Mouse (Mus musculus): ENCODE data around the gene Socs2.

Socs2 gene

DNA sequence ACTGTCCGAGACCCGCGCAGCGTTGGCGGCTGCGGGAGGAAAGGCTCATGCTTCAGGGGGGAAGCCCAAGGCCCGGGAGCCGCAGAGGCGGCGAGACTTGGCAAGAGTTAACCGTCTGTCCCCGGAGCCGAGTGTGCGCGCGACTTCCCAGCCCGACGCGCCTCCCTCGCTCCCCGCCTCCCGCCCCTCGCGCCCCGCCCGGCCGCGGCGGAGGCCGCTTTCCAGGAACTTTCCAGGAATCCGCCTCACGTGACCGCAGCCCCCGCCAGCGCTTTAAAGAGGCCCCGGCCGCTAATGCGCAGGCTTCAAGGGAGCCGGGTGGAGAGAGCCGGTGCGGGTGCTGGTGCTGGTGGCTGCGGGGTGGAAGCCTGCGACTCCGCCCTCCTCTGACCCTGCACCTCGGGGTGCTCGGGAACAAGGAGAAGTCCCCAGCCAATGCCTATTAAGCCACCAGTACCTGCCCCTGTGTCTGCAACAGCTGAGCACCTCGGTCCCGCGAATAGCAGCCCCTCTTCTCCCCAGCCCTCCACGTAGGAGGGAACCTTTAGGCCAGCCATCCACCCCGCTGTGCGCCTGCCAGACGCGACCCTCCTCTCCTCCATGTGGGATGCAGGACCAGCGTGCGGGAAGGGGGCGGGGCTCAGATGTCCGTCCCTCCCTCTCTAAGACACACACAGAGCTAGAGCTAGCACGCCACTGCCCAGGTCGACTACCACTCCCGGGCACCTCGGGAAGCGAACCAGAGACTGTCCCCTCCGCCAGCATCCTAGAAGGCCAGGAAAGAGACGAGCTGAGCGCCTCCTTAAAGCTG, at the start of gene Socs2:
TSS of gene Socs2 (minus strand) at position 496 of the 811 bp plus-strand sequence.
- DNase-seq: peak; percentile 70

DNA sequence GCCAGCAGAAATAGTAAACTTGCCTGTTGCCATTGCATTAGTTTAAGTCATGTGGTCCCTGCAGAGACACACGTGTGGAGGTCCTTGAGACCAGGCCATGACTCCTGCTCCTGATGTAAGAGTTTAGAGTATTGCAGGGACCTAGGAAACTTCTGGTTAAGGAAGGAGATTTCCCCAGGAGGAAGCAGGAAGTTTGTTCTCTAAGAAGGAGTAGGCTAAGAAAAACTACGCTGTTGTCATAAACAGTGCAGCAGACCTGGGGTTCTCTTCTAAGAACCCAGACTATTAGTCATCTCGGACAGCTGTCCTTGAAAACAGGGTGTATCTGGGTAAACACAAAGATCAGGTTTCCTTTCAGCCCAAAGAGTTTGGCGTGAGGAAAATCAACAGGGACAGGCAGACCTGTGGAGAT, 48.5 kb upstream of the Socs2 start:
- no peak for DNase-seq

DNA sequence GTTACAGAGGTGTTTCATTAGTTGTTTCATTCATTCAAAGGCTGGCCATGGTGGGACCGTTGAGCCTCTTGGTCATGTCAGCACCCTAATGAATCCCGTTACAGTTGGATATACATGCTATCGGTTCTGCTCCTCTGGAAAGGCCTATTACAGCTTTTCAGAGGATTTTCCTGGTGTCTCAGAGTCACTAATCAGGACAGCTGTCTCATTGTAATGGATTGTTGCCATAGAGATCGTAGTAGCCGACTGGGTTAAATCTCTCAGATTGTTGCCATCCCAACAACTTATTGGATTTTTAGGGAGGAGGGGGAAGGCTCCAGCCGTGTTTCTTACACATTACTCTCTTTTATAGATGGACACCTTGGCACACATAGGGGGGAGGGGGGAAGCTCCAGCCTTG, 47.5 kb upstream of the Socs2 start:
- DNase-seq: no peak

DNA sequence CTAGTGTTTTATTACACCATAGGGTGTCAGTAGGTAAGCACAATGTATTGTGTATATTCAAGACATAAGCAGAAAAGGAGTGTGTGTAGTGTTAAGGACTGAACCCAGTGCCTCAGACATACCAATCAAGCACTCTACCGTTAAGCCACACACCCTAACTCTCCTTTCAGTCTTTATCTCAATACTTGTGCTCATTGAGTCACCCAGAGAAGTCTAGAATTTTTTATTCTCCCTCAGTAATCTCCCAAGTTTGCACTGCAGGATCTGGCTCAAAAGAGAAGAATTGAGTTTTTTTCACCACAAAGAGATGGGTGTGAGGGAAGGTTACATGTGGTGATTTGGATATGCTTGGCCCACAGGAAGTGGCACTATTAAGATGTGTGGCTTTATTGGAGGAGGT, 45.3 kb upstream of the Socs2 start:
- no peak for DNase-seq

DNA sequence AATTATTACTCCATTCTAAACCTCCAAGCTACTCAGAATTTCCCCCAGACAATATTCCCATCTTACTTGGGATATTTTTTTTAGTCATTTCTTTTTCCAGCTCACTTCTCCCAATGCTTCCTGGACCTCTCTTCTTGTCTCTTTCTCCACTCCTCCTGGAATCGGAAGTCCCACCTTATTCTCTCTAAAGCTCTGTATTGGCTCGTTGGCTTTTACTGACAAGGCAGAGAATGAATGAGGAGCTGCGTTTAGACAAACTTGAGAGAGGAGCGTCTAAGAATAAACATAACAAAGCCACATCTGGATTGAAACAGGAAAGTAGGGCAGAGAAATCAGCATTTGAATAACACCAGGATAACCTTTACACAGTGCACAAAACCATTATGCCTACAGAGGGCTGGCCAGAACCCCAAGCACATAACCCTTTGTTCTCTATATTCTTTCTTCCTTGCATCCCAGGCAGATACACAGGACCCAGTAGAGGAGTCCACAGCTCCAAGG, 44.1 kb upstream of the Socs2 start:
- no peak for DNase-seq

DNA sequence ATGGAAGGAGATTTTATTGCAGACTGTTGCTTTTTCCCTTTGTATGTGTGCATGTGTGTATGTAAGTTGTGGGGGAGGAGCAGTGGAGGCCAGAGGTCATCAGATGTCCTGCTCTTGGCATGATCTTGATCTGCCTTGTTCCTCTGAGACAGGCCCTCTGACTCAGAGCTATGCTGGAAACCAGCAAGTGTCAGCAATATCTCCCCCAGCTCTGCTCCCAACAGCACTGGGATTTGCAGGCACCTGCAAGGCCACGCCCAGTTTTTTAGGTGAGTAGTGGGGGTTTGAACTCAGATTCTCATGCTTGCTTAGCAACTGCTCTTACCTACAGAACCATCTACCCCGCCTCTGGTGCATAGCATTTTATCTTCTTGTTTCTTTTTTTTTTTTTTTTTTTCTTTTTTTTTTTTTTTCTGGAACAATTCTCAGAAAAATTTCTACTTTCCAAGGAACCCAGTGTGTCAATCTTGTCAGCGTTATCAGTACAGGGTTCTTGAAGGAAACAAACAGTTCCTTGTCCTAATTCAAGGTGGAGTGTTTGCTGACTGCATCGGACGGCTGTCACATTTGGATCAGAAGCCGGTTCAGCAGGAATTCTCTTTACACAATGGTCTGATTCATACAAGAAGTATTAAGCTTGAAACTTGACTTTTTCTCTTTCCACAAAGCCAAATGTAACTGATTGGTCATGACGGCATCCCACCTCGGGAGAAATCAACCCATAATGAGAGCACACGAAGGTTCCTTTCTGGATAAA, 41.2 kb upstream of the Socs2 start:
- DNase-seq: no peak

DNA sequence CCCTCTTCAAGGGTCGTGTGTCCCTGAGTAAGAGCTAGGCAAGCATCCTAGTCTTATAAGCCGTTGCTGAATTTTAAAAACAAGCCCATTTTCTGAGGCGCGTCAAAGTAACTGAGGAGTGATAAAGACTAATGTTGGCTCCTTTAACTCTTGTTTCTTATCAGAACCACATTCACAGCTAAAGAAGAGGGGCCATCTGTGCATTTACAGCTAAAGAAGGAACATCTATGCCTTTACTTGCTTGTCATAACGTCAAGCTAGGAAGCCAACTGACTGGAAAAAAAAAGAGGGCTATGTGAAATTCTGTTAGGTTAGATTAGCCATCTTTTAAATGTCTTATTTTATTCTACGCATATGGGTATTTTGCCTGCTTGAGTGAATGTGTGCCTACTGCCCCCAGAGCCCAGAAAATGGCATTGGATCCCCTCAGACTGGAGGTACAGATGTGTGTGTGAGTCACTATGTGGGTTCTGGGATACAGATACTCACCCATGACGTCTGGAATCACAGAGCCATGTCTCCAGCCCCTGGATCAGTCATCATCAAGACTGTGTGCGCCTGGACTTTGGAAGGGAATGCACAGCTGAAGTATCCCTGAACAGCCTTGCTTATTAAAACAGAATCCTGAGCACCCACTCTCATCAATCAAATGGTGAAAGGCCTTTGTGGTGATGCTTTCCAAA, 40.5 kb upstream of the Socs2 start:
- no peak for DNase-seq

DNA sequence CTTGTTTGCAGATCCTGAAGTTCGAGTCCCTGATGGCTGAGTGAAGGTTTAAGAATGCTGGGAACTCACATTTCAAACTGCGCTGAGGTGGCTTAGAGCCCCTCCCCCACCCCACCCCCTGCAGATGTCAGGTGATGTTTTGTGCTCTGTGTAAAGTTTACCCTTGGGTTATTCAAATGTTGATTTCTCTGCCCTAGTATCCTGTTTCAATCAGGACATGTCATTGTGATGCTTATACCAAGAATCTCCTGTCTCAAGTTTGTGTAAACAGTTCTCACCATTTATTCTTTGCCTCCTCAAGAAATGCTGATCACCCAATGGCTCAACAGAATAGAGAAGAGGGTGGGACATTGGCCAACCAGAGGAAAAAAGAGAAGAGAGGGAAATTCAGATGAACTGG, 39.1 kb upstream of the Socs2 start:
- DNase-seq: no peak

DNA sequence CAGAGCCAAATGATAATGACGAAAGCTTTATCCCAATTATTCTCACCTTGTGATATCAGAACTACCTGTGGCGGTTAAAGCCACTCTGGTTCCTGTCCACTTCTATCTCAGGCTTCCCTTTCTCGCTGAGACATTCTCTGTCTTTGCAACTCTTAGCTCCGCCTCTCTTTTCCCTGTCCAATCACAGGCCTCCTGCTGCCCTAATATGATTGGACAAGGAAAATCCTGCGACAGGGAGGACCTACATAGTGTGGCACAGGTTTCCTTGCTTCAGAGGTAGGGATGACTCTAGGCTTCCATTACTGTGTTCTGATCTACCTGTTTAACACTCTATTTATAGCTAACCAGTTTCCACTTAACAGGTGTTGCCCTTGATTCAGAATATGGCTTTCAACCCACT, 36.3 kb upstream of the Socs2 start:
- no peak for DNase-seq

DNA sequence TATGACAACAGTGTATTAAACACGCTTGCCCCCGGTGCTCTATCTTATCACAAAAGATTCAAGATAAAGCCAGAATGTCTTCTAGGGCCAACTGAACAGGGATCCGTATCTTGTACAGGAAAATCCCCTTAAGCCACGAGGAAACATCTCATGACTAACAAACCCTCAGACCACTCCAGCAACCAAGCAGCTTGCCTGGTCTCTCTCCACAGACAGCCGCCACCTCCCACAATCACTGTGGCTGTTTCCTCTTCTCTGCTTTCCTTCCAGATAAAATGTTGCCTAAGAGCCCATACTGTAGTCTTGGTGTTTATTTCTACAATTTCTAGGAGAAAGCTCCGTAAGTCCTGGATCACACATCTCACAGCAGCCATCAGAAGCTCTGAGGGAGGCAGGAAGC, 32.1 kb upstream of the Socs2 start:
- DNase-seq: no peak

DNA sequence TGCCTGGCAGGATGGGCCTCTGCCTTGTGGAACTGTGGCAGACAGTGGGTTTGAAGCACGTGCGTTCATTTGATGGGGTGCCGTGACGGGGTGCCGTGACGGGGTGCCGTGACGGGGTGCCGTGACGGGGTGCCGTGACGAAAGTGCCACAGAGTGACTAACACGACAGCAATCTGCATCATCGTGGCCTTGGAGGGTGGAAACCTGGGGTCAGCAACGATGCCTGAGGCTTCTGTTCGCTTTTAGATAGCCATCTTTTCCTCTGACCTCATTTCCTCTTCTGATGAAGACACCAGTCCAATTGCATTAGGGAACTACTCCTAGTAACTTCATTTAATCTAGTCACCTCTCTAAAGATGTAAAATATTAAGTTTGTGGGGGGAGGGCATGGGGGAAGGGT, 31.0 kb upstream of the Socs2 start:
- no peak for DNase-seq

DNA sequence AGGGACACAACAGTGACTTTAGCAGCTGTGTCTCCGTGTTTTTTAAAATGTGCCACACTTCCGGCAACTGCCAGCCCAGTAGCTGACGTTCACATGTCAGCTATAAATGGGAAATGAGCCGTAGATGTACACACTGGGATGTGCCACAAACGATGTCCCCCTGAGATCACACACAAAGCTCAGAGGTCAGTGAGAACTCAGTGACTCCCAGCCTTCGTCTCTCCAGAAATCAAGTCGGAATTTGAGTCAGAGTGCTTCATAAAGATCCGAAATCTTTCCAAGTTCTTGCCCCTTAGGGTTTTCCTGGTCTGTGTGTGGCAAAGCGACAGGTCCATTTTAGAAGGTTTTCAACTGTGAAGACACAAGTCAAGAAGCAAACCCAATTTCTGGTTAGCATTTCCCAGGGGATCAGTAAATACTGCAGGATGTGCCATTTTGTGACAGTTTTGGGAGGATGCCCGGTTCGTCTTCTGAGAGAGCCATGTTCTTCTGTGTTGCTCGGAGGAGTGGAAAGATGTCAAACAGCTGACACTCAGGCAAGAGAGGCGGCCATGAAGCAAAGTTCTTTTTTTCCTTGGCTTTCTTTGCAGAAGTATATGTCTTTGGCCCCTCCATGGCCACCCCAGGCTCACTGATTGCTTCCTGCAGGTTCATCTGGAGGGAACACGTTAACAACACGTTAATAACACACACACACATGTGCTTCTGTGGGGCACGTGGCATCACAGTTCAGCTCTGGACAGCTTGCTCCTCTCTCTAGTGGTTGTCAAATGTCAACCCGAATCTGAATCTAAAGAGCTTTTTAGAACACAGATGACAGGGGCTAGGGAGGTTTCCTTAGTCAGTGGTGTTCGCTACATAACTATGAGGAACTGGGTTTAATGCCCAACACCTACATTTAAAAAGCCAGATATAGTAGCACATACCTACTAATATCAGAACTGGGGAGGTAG, 28.4 kb upstream of the Socs2 start:
- no peak for DNase-seq

DNA sequence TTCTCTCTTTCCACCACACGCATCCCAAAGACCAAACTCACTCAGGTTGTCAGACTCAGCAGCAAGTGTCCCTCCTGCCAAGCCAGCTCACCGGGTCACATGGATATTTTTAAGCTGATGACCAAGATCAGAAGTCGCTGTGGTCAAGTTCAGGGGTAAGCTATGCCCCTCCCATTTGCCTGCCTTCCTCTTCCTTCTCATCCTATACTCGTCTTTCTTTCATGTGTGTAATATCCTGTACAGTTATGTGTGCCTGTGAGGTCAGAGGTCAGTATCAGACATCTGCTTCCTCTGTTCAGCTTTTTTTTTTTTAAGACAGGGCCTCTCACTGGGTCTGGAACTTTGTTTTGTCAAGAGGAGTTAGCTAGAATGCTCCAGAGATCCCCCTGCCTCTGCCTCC, 25.4 kb upstream of the Socs2 start:
- DNase-seq: no peak

DNA sequence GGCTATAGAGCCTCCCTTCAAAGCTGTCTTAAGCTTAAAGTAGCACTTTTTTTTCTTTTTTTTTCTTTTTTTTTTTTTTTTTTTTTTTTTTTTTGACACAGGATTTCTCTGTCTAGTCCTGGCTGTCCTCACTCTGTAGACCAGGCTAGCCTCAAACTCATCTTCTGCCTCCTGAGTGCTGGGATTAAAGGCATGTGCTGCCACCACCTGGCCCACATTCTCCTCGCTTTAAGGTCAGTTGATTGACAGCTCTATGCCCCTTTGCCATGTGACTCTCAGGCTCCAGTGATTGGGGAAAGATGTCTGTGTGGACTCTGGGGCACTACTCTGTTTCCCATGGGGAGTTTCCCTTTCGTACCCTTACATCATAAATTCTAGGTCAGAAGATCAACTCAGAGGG, 23.6 kb upstream of the Socs2 start:
- DNase-seq: no peak

DNA sequence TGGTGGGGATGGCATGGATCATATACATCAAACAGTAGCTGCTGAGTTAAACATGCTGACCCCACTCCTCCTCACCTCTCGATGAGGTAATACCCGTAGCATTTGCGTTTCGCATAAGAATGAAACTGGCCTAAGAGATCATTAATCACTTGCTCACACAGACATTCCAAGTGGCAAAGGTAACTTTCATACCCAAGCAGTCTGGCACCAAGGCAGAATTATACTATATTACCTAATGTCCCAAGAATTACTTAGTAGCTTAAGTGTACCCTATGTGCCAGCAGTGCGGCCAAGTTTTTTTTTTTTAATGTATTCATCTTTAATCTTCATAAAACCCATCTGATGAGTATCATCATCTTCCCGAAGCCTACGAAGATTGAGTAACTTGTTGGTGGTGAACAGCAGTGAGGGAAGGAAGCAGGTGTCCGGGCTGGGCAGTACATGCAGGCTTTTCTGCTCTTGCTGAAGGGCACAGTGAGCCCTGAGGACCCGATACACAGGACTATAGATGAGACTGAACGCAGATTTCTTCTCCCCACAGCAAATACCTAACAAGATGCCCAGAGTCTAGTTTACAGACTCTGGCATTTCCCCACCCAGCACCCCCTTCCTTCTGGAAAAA, 22.8 kb upstream of the Socs2 start:
- DNase-seq: no peak

DNA sequence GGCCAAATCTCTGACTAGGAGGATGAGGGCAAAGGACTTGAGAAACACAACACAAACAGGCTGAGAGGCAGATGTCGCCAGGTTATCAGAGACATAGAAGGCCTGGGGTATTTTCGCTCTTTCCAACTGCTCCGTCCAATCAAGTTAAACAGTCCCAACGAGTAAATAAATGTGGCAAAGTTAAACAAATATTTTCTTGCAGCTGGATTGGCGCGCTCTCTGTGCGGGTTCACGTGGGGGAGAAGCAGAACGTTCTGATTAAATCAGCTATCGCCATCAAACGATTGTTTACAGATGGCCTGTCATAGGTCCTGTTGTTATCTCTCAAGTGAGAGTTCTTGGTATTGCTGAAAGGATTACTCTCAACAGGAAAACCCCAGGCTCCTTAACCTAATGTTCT, 22.0 kb upstream of the Socs2 start:
- DNase-seq: no peak

DNA sequence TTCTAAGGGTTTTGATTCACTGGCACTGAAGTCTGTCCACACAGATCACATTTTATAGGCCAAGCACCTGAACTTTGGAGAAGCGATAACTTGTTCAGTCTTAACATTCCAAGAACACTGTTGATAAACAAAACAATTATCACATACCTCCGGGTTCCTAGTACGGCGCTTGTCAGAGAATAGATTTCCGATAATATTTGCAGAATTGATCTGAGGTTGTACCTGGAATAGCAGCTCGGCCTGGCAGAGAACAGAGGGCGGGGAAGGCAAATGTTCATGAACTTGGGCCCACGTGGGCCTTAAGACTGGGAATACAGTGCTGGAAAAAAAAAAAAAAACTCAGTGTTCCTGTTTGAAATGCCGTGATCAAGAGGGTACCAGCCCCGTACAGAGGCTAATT, 13.3 kb upstream of the Socs2 start:
- DNase-seq: no peak

DNA sequence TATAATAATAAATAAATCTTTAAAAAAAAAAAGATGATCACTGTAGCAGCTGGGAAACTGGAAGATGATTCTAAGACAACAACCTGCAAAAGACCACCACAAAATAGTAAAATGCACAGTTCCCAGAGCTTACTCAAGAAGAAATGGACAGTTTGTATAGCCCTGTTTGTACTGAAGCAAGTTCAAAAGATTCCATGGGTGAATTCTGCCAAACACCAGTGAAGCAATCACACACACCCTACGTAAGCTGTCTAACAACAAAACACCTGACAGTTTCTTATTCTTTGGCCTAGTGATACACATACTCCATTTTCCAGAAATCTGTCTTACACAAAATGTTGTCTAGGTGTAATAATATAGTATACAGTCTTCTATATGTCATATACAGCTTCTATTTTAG, 12.1 kb upstream of the Socs2 start:
- no peak for DNase-seq

DNA sequence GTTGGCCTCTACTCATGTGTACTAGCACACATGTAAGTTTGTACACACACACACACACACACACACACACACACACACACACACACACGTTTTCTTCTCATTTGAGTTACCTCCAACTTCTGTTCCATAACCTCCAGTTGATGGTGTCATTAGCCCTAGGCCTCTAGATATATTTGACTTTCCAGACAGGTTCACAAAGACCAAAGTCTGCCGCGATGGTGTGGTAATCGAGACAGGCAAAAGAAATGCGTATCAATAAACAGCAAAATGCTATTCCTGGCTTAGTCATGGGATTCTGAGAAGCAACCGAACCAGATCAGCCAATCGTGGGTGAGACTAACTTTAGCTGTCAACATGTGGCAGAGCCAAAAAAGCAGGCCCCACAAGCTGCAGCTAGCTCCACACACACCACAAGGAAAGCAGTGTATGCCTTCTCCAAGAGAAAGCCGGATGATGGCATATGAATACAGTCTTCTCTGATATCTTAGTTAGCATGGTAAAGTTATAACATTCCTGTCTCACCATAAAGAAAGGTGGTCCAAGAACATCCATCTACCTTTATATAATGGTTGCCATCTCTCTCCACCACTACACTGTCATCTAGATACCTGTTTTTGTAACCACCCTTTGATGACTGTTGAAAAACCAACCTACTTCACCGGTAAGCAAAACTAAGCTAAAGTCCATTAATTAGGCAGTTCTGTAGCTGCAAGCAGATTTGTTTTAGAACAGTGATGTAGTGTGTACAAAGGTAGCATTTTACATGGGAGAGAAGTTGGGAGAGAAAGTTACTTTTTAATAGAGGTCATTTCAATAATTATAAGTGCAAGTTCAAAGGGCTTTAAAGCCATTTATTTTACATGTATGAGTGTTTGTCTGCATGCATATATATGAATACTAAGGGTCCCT, 9.5 kb upstream of the Socs2 start:
- no peak for DNase-seq

DNA sequence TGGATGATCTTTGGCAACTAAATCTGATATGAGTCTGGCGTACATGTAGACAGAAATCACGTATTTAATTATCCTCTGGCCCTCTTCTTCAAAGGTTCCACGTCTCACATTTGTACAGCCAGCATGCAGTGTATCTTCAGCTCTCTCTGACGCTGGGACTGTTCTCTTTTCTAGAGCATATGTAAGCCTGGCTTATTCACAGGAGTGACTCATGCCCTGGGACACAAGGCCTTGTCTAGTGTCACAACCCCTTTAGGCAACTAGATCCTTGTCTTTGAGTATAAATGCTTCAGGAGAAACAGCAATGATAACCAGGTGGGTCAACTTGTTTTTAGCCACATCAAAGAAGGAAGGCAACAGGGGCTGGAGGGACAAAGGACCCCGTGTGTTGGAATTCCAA, 5.7 kb upstream of the Socs2 start:
- DNase-seq: no peak

DNA sequence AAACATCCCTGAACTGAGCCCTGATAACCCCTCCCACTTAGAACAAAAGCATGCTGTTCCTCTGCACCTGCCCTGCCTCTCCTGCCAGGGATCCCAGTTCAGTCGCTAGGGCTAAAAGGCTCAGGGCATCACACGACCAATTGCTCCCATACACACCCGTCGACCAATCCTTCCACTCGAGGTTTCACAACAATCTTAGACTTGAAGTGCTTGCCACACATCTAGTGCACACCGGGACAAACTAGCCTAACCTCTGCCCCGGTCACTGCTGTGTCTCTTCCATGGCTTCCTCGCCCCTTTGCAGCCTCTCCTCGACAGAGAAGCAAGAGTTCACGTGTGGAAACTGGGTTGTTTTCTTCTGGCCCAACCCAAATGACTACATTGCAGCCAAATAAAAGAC, 3.3 kb upstream of the Socs2 start:
- DNase-seq: no peak
